Mouse (Mus musculus): Measurements from ENCODE around the gene Wdr17.

- no peak for TF ChIP-seq CTCF (IDR thresholded peaks at IDR 0.05)
- TF ChIP-seq POLR2A (IDR thresholded peaks at IDR 0.05; ENCODE audit: insufficient read depth, low read depth, low read length), result no peak
Observed at GRCm38 (mm10) chr8:54818651-54819050, 68.3 kb downstream of the Wdr17 start.

Data from heart, adult 2 months (tissue).